In genomic region chr4:124663034-124663433, GRCm38 (mm10) we compare ENCODE assay signal across 13 mouse cellular contexts. TPM values are rescaled to one million over a fixed set of nuclear protein-coding genes. Genes with fewer than 3 reads are reported as not detected.
DNase-seq lines count a peak whose midpoint lies in the region; ATAC-seq and TF ChIP-seq lines count a peak whose summit lies in the region.
"Had no signal": no experiment of that assay in that cellular context is flagged by ENCODE, and none has a peak within 500 bp of the region (broad histone marks: within the 10 kb centered on the region; RNA-seq: fewer than 3 reads in every experiment).

No protein-coding gene starts in this region.

- H3K36me3 ChIP-seq in heart, postnatal 0 days (replicated peaks; ENCODE audit: control insufficient read depth, insufficient read depth, low read length) = no peaks in the 10 kb centered on the region
- no peaks in the 10 kb centered on the region for H3K36me3 ChIP-seq in heart, embryonic 11.5 days (ENCODE audit: control insufficient read depth, insufficient read depth, low read length)
- H3K36me3 ChIP-seq in lung, embryonic 14.5 days (ENCODE audit: insufficient read depth) = no peaks in the 10 kb centered on the region
- H3K36me3 ChIP-seq: liver, embryonic 15.5 days had no signal

- peak; percentile 54 for TF ChIP-seq CTCF in heart, postnatal 0 days (IDR thresholded peaks at IDR 0.05; ENCODE audit: low read depth)
- peak; percentile 66 for TF ChIP-seq CTCF in lung, embryonic 14.5 days (IDR thresholded peaks at IDR 0.05; ENCODE audit: low read depth)

- peaks cover 95% of the 10 kb centered on the region for H3K27me3 ChIP-seq in heart, postnatal 0 days (ENCODE audit: control insufficient read depth, insufficient read depth, low read length)
- H3K27me3 ChIP-seq in heart, embryonic 11.5 days (ENCODE audit: control insufficient read depth, insufficient read depth, low read length) = peaks cover 88% of the 10 kb centered on the region
- peaks cover 60% of the 10 kb centered on the region for H3K27me3 ChIP-seq in lung, embryonic 14.5 days (ENCODE audit: insufficient read depth, low read length)

- WGBS in heart, postnatal 0 days = 33% methylated on average over 3 of the region's 3 CpGs
- 49% methylated on average over 3 of the region's 3 CpGs for WGBS in heart, embryonic 11.5 days (ENCODE audit: insufficient replicate concordance)
- WGBS in lung, embryonic 14.5 days = 33% methylated on average over 3 of the region's 3 CpGs

- ATAC-seq in heart, postnatal 0 days (ENCODE audit: insufficient read depth, low read depth) = no peak
- ATAC-seq in heart, embryonic 11.5 days (replicated peaks; ENCODE audit: insufficient number of reproducible peaks, low FRiP score, low TSS enrichment) = no peak
- no peak for ATAC-seq in lung, embryonic 14.5 days (ENCODE audit: insufficient read depth)

- TF ChIP-seq EP300 in heart, postnatal 0 days (IDR thresholded peaks at IDR 0.05; ENCODE audit: low read depth) = no peak

- H3K9ac ChIP-seq in heart, postnatal 0 days (replicated peaks; ENCODE audit: low read depth, low read length) = no peak overlapping the region
- no peak overlapping the region for H3K9ac ChIP-seq in heart, embryonic 11.5 days (ENCODE audit: low read depth, low read length)
- H3K9ac ChIP-seq in lung, embryonic 14.5 days = no peak overlapping the region
- H3K9ac ChIP-seq: liver, embryonic 15.5 days had no signal

- H3K27ac ChIP-seq in heart, postnatal 0 days (ENCODE audit: low read depth) = no peak overlapping the region
- no peak overlapping the region for H3K27ac ChIP-seq in heart, embryonic 11.5 days (ENCODE audit: low read depth, low read length)
- H3K27ac ChIP-seq in lung, embryonic 14.5 days (ENCODE audit: low read depth) = no peak overlapping the region
- H3K27ac ChIP-seq: liver, embryonic 15.5 days had no signal

- DNase-seq in heart, postnatal 0 days (ENCODE audit: low spot score) = no peak
- peak; percentile 59 for DNase-seq in lung, embryonic 14.5 days
- DNase-seq in lung, postnatal 14 days = no peak
- peak; percentile 16 for DNase-seq in ZHBTc4 (ENCODE audit: low read depth, low spot score)
- peak; percentile 62 for DNase-seq in retina, embryonic 14.5 days (ENCODE audit: low spot score)
- no peak for DNase-seq in B cell, adult 2 months
- DNase-seq: right cerebral cortex, postnatal 14 days had no signal

- H3K9me3 ChIP-seq in heart, postnatal 0 days (replicated peaks; ENCODE audit: control insufficient read depth, low read length) = no peaks in the 10 kb centered on the region
- H3K9me3 ChIP-seq in heart, embryonic 11.5 days (replicated peaks; ENCODE audit: control insufficient read depth, low read length) = no peaks in the 10 kb centered on the region
- H3K9me3 ChIP-seq in lung, embryonic 14.5 days (ENCODE audit: low read depth, low read length) = no peaks in the 10 kb centered on the region
- H3K9me3 ChIP-seq: liver, embryonic 15.5 days had no signal

- no peak overlapping the region for H3K4me3 ChIP-seq in heart, postnatal 0 days (ENCODE audit: low read depth, low read length)
- no peak overlapping the region for H3K4me3 ChIP-seq in heart, embryonic 11.5 days (ENCODE audit: low read depth, low read length)
- no peak overlapping the region for H3K4me3 ChIP-seq in lung, embryonic 14.5 days (ENCODE audit: low read depth, low read length)
- H3K4me3 ChIP-seq: liver, embryonic 15.5 days; myocyte had no signal

- H3K4me1 ChIP-seq in heart, postnatal 0 days (ENCODE audit: control insufficient read depth, insufficient read depth) = no peaks in the 10 kb centered on the region
- H3K4me1 ChIP-seq in heart, embryonic 11.5 days (ENCODE audit: control insufficient read depth, insufficient read depth, low read length) = peaks cover 3% of the 10 kb centered on the region; the same call in 1 of the 2 replicates
- no peaks in the 10 kb centered on the region for H3K4me1 ChIP-seq in lung, embryonic 14.5 days (ENCODE audit: insufficient read depth)

- H3K4me2 ChIP-seq in heart, postnatal 0 days (ENCODE audit: low read depth, low read length) = no peak overlapping the region
- no peak overlapping the region for H3K4me2 ChIP-seq in heart, embryonic 11.5 days
- no peak overlapping the region for H3K4me2 ChIP-seq in lung, embryonic 14.5 days
- H3K4me2 ChIP-seq: liver, embryonic 15.5 days had no signal

RNA-seq across cellular contexts. Expression of gene Pou3f1, which starts 6.4 kb away (rescaled TPM):
- total RNA-seq in heart, postnatal 0 days (2014; rRNA removed; ENCODE audit: low replicate concordance) = 0.04 and 1.5 TPM in 2 replicates
- polyA plus RNA-seq in heart, postnatal 0 days (2015; fragmentation: Nextera tagmentation; extraction: Ambion mirVana) = 0.03 and 0.08 TPM in 2 replicates
- polyA plus RNA-seq in heart, embryonic 11.5 days (2014; fragmentation: Nextera tagmentation; extraction: Ambion mirVana) = 0.21 and 0.24 TPM in 2 replicates
- polyA plus RNA-seq in lung, embryonic 14.5 days (2014; fragmentation: Nextera tagmentation; extraction: Ambion mirVana) = 0.11 and 0.41 TPM in 2 replicates
- total RNA-seq: adrenal gland, adult 18-20 months had no signal
- polyA plus RNA-seq: liver, embryonic 15.5 days had no signal

RNA-seq across cellular contexts. Expression of gene Utp11, which starts 30.4 kb away (rescaled TPM):
- total RNA-seq in heart, postnatal 0 days (2014; rRNA removed; ENCODE audit: low replicate concordance) = 2.6 and 5.5 TPM in 2 replicates
- polyA plus RNA-seq in heart, postnatal 0 days (2015; fragmentation: Nextera tagmentation; extraction: Ambion mirVana) = 33.4 and 39.7 TPM in 2 replicates
- polyA plus RNA-seq in heart, embryonic 11.5 days (2014; fragmentation: Nextera tagmentation; extraction: Ambion mirVana) = 57.1 and 60.7 TPM in 2 replicates
- polyA plus RNA-seq in lung, embryonic 14.5 days (2014; fragmentation: Nextera tagmentation; extraction: Ambion mirVana) = 59.0 and 59.5 TPM in 2 replicates

RNA-seq across cellular contexts. Expression of gene Fhl3, which starts 37.5 kb away (rescaled TPM):
- 7.1 and 14.5 TPM in 2 replicates for total RNA-seq in heart, postnatal 0 days (2014; rRNA removed; ENCODE audit: low replicate concordance)
- 6.2 and 6.5 TPM in 2 replicates for polyA plus RNA-seq in heart, postnatal 0 days (2015; fragmentation: Nextera tagmentation; extraction: Ambion mirVana)
- 6.3 and 6.4 TPM in 2 replicates for polyA plus RNA-seq in heart, embryonic 11.5 days (2014; fragmentation: Nextera tagmentation; extraction: Ambion mirVana)
- polyA plus RNA-seq in lung, embryonic 14.5 days (2014; fragmentation: Nextera tagmentation; extraction: Ambion mirVana) = 12.8 and 13.1 TPM in 2 replicates

RNA-seq across cellular contexts. Expression of gene Sf3a3, which starts 51.5 kb away (rescaled TPM):
- total RNA-seq in heart, postnatal 0 days (2014; rRNA removed; ENCODE audit: low replicate concordance) = 15.4 and 23.6 TPM in 2 replicates
- 47.5 and 50.6 TPM in 2 replicates for polyA plus RNA-seq in heart, postnatal 0 days (2015; fragmentation: Nextera tagmentation; extraction: Ambion mirVana)
- polyA plus RNA-seq in heart, embryonic 11.5 days (2014; fragmentation: Nextera tagmentation; extraction: Ambion mirVana) = 109 and 113 TPM in 2 replicates
- polyA plus RNA-seq in lung, embryonic 14.5 days (2014; fragmentation: Nextera tagmentation; extraction: Ambion mirVana) = 164 and 166 TPM in 2 replicates

RNA-seq across cellular contexts. Expression of gene 3100002H09Rik, which starts 52.4 kb away (rescaled TPM):
- not detected in 2 replicates for total RNA-seq in heart, postnatal 0 days (2014; rRNA removed; ENCODE audit: low replicate concordance)
- polyA plus RNA-seq in heart, postnatal 0 days (2015; fragmentation: Nextera tagmentation; extraction: Ambion mirVana) = not detected in 2 replicates
- polyA plus RNA-seq in heart, embryonic 11.5 days (2014; fragmentation: Nextera tagmentation; extraction: Ambion mirVana) = not detected in 2 replicates
- polyA plus RNA-seq in lung, embryonic 14.5 days (2014; fragmentation: Nextera tagmentation; extraction: Ambion mirVana) = not detected in 2 replicates
- total RNA-seq: adrenal gland, adult 18-20 months; ES-E14 had no signal
- polyA plus RNA-seq: intestine, embryonic 14.5 days; liver, embryonic 15.5 days; myocyte had no signal

Comparison
In these comparisons a context has a peak if more than half of its experiments do, and no peak if none do; other contexts are left out.
1. DNase-seq: peak in lung, embryonic 14.5 days (single experiment), ZHBTc4 (single experiment) and retina, embryonic 14.5 days (single experiment); none in heart, postnatal 0 days (single experiment), lung, postnatal 14 days (single experiment) and B cell, adult 2 months (0 of 2).